Mouse (Mus musculus): ENCODE data around the gene Zfp3. TPM values are rescaled to one million over a fixed set of nuclear protein-coding genes. Genes with fewer than 3 reads are reported as not detected.

The Zfp3 gene
- 5.8 TPM for polyA plus RNA-seq (2017; shearing (Covaris generic))

DNA sequence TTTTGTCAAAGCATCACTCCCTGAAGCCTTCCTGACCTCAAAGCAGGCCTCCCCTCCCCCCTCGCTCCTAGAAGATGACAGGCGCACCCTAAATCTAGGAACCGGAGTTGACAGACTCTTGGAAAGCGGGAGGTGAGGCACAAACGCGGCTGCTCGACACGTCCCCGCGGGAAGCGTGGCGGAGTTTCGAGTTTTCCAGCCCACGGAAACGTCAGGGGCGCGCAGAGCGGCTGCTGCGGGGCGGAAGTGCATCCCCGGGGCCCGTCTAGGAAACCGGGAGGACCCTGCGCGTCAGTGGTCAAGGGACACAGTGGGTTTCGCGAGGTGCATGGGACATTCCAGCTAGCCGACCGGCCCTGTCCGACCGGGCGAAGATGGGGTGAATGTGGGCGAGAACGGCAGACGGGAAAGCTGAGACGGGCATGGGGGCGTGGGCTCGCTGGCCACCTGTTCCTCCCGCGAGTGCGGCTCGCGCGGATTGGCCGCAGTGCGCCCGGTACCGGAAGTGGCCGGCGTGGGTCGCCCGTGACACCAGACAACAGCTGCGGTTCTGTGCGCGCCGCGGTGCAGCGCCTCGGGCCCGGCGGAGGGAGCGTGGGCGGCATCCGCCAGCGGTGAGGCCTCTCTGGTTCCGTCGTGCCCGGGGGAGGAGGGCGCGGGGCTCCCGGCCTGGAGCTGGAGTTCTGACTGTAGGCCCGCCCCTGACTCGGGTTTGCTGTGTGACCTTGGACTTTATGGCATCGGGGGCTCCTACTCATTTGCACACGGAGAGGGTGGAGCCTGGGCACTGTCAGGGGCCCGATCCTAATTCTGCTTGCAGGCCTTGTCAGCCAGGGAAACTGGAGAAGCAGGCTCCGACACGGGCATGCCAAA, at the start of gene Zfp3:
Gene Zfp3, plus strand, starts transcription at position 274 of the 873 bp plus-strand sequence.

DNA sequence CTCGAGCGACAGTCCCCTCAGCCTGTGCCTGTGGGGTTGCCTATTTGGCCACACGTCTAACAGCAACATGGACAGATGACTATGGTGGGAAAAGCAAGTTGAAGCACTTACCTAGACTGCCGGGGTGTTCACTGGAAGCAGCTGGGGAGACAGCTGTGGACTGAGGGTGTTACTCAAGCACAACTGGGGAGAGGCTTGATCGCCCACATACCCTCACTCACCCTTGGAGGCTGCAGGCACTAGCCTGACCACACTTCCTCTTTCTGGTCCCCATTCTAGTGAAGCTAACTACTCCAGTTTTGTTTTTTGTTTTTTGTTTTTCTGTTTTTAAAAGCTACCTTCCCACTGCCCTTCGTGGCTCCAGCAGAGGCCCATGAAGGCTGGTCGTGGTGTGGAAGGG, 48.4 kb downstream of the Zfp3 start, which contains the start of gene Scimp:
Gene Scimp, minus strand, starts transcription at position 222 of the 400 bp plus-strand sequence.

Other genes with a start within 250 kb of the Zfp3 start
- not detected for gene Vmo1, start 249.6 kb upstream of the Zfp3 start, polyA plus RNA-seq (2017; shearing (Covaris generic))
- gene Gltpd2, start 245.0 kb upstream of the Zfp3 start, polyA plus RNA-seq (2017; shearing (Covaris generic)): not detected
- 416 TPM for gene Psmb6, start 238.8 kb upstream of the Zfp3 start, polyA plus RNA-seq (2017; shearing (Covaris generic))
- gene Gm40193, start 231.3 kb upstream of the Zfp3 start, polyA plus RNA-seq (2017; shearing (Covaris generic)): not detected
- 2.6 TPM for gene Pld2, start 224.1 kb upstream of the Zfp3 start, polyA plus RNA-seq (2017; shearing (Covaris generic))
- 8.6 TPM for gene Mink1, start 201.3 kb upstream of the Zfp3 start, polyA plus RNA-seq (2017; shearing (Covaris generic))
- gene 4930544D05Rik, start 148.4 kb upstream of the Zfp3 start, polyA plus RNA-seq (2017; shearing (Covaris generic)): 0.50 TPM
- gene Chrne, start 145.0 kb upstream of the Zfp3 start, polyA plus RNA-seq (2017; shearing (Covaris generic)): 2.3 TPM
- gene Gp1ba, start 125.1 kb upstream of the Zfp3 start, polyA plus RNA-seq (2017; shearing (Covaris generic)): 0.10 TPM
- 454 TPM for gene Rnf167, start 117.0 kb upstream of the Zfp3 start, polyA plus RNA-seq (2017; shearing (Covaris generic))
- gene Slc25a11, start 116.7 kb upstream of the Zfp3 start, polyA plus RNA-seq (2017; shearing (Covaris generic)): 131 TPM
- gene Pfn1, start 109.6 kb upstream of the Zfp3 start, polyA plus RNA-seq (2017; shearing (Covaris generic)): 2,554 TPM
- 22.9 TPM for gene Eno3, start 107.0 kb upstream of the Zfp3 start, polyA plus RNA-seq (2017; shearing (Covaris generic))
- 91.0 TPM for gene Spag7, start 94.8 kb upstream of the Zfp3 start, polyA plus RNA-seq (2017; shearing (Covaris generic))
- gene Camta2, start 76.1 kb upstream of the Zfp3 start, polyA plus RNA-seq (2017; shearing (Covaris generic)): 53.2 TPM
- gene Inca1, start 64.1 kb upstream of the Zfp3 start, polyA plus RNA-seq (2017; shearing (Covaris generic)): 0.86 TPM
- 0.47 TPM for gene Kif1c, start 63.7 kb upstream of the Zfp3 start, polyA plus RNA-seq (2017; shearing (Covaris generic))
- gene Scimp, start 48.4 kb downstream of the Zfp3 start, polyA plus RNA-seq (2017; shearing (Covaris generic)): 0.46 TPM
- gene Rabep1, start 80.6 kb downstream of the Zfp3 start, polyA plus RNA-seq (2017; shearing (Covaris generic)): 9.8 TPM
- 120 TPM for gene Nup88, start 205.8 kb downstream of the Zfp3 start, polyA plus RNA-seq (2017; shearing (Covaris generic))
- gene Rpain, start 206.0 kb downstream of the Zfp3 start, polyA plus RNA-seq (2017; shearing (Covaris generic)): 113 TPM
- 16.5 TPM for gene C1qbp, start 218.8 kb downstream of the Zfp3 start, polyA plus RNA-seq (2017; shearing (Covaris generic))
- 11.7 TPM for gene Dhx33, start 240.2 kb downstream of the Zfp3 start, polyA plus RNA-seq (2017; shearing (Covaris generic))